Mouse (Mus musculus): Measurements from ENCODE around the gene Nmnat2. TPM values are rescaled to one million over a fixed set of nuclear protein-coding genes. Genes with fewer than 3 reads are reported as not detected.

Nmnat2 gene
- polyA plus RNA-seq, 1 experiment from 2014 or later = 0.38 TPM

GRCm38 (mm10) chr1:153092237-153092975 lies 137.6 kb downstream of the Nmnat2 start:
- DNase-seq (ENCODE audit: low spot score) = peak; percentile 60

DNA sequence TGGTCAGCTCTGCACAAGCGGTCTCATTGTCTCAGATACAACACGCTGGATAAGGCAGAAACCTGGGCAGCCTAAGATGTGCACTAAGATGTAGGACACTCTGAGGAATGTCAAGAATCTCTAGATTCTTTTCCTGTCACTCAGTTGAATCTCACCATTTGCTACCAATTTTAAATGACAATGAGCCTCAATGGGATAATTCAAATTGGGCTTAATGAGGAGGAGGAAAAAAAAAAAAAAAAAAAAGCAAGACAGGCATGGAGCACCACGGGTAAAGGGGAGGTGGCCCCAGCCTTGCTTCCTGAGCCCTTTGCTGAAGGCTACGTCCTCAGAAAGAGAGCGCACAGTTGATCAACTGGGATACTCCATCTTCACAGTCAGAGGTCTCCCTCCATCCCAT lies 138.4 kb downstream of the Nmnat2 start:
- no peak for DNase-seq (ENCODE audit: low spot score)

GRCm38 (mm10) chr1:153093581-153093980 lies 138.8 kb downstream of the Nmnat2 start:
- DNase-seq (ENCODE audit: low spot score) = no peak

DNA sequence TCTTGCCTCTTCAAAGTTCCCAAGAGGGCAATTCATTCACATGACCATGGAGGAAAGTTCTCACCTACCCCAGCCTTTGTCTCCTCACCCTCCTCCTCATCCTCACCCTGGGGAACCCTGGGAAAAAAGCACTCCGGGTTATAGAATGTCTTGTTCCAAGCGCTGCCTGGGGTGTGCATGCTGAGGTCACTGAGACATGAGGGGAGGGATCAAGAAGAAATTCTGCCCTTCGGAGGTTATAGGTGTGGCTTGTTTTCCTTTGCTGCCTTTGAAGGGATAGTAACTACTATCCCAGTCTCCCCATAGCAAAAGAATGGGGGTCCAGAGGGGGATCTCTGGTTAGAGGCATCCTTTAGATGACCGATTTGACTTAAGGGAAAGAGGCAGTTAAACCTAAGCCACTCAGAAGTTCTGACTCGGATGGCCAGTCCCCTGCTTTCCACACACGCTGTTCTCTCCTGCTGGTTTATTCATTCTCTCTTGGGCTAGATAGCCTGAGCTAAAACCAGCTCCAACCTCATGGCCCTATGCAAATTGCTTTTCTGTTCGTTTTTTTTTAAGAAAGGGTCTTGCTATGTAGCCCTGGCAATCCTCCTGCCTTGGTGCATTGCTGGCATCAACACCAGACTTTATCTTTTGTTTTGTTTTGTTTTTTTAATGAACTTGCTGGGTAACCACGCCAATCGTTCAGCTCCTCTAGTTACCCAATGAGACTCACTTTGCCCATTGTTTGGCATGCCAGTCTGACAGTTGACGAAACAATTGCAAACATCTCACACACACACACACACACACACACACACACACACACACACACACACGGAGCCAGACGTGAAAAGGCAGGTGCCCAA lies 139.7 kb downstream of the Nmnat2 start:
- no peak for DNase-seq (ENCODE audit: low spot score)

- no peak for DNase-seq (ENCODE audit: low spot score)
Measured at GRCm38 (mm10) chr1:153095328-153095727, 140.5 kb downstream of the Nmnat2 start.

GRCm38 (mm10) chr1:153095826-153096727 lies 141.3 kb downstream of the Nmnat2 start:
- DNase-seq (ENCODE audit: low spot score) = no peak

- DNase-seq (ENCODE audit: low spot score) = no peak
Measured at GRCm38 (mm10) chr1:153097017-153097675, 142.4 kb downstream of the Nmnat2 start.

DNA sequence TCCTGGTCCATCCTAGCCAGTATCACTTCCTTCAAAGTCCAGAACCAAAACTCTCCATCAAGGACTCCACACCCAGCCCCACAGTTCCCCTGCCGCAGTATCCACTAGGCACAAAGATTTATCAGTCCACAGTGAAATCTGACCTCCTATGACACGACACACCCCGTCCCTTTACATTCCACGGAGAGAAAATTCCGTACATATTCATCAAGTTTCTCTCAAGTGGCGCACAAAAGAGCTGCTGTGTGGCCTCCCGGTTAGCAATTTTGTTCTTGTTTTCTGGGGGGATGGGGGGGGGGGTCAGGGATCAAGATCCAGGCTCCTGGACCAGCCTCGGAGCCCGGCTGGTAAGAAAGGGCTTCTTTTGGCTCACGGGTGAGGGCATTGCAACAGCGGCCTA lies 143.8 kb downstream of the Nmnat2 start:
- DNase-seq (ENCODE audit: low spot score) = no peak

DNA sequence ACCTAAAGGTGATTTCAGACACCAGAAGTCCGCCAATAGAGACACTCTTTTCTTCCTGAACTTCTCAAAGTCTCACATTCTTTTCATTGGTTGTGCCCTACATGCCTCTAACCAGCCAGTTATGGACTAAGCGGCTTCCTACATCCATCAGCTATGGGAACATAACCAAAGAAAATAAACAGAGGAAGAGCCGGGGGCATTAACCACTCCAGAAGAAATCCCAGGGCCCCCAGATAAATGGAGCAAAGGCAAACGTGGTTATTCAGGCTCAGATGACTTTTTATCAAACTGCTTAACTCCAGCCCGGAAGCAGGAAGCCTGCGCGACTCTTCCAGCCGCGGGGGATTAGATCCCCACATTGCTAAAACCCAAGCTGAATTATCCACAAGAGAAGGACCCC lies 146.1 kb downstream of the Nmnat2 start:
- no peak for DNase-seq (ENCODE audit: low spot score)

- DNase-seq (ENCODE audit: low spot score) = peak; percentile 78
Measured at GRCm38 (mm10) chr1:153101327-153101880, 146.6 kb downstream of the Nmnat2 start.

- no peak for DNase-seq (ENCODE audit: low spot score)
Measured at GRCm38 (mm10) chr1:153102296-153103185, 147.7 kb downstream of the Nmnat2 start.

- DNase-seq (ENCODE audit: low spot score) = no peak
Measured at GRCm38 (mm10) chr1:153103186-153103554, 148.4 kb downstream of the Nmnat2 start.

DNA sequence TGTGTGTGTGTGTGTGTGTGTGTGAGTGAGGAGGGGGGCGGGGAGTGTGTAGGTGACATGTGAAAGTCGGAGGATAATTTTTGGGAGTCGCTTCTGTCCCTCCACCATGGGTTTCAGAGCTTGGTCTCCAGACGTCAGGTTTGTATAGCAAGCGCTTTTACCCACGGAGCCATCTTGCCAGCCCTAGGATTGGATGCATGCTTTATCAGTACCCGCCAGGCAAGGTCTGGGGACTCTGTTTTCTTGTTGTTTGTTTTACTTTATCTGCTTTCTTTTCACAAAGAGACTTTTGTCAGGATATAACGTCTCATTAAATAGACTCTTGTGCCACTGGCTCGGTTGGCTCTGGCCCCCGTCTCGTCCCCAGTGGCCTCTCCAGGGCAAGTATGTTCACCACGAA lies 150.0 kb downstream of the Nmnat2 start:
- DNase-seq (ENCODE audit: low spot score) = no peak

GRCm38 (mm10) chr1:153107866-153108265 lies 153.1 kb downstream of the Nmnat2 start:
- DNase-seq (ENCODE audit: low spot score) = peak; percentile 15

DNA sequence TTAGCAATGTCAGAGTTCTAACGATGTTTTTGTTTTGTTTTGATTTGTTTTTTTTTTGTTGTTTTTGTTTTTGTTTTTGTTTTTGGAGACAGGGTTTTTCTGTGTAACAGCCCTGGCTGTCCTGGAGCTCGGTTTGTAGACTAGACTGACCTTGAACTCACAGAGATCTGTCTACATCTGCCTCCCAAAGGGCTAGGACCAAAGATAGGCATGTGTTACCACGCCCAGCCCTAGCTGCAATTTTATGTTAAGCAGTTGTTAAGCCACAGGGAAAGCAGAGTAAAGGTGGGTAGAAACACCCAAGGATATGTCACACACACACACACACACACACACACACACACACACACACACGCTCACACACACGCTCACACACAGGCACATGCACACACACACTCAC lies 154.6 kb downstream of the Nmnat2 start:
- DNase-seq (ENCODE audit: low spot score) = no peak

GRCm38 (mm10) chr1:153109836-153110235 lies 155.0 kb downstream of the Nmnat2 start:
- no peak for DNase-seq (ENCODE audit: low spot score)

DNA sequence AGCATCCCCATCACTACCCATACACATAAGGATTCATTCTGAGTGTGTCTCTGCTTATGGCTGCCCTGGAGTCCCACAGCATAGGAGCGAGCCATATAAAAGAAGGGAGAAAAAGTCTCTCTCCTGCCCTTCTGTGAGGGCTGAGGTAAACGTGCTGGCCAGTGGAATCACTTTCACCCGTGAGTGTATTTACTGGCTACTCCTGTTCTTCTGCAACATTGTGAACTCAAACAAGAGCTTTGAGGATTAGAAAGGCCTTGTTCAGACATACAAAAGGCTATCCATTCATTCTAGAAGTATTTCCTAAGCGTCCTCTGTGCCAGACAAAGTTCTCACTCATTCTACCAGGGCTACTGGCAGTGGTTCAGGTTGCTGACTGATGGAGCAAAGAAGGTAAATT lies 156.8 kb downstream of the Nmnat2 start:
- DNase-seq (ENCODE audit: low spot score) = no peak

- DNase-seq (ENCODE audit: low spot score) = no peak
Measured at GRCm38 (mm10) chr1:153115315-153115714, 160.5 kb downstream of the Nmnat2 start.

GRCm38 (mm10) chr1:153120544-153120943 lies 165.8 kb downstream of the Nmnat2 start:
- no peak for DNase-seq (ENCODE audit: low spot score)

- DNase-seq (ENCODE audit: low spot score) = no peak
Measured at GRCm38 (mm10) chr1:153121320-153121719, 166.5 kb downstream of the Nmnat2 start.

Measured in thymus, postnatal 0 days (tissue).